Mouse (Mus musculus) hindbrain, embryonic 15.5 days (tissue): ENCODE measurements at regions not wholly inside any gene's neighbourhood (a gene's known extent, or its start where the extent isn't known, plus 50 kb on each side); places are given as distances from the start of the nearest gene placed in this dataset.
"Not testable (repeated sequence)": the region's sequence is repeated elsewhere in the genome, so short reads cannot be mapped to it uniquely, and the experiment has no call there.

Experiments used
- ATAC-seq: fragments of 200-750 bp; cut with Nextera tagmentation; 2 replicates; pipeline ENCODE4 v1.8.0; 2017; ENCODE audit warnings: low read depth, moderate number of reproducible peaks, moderate TSS enrichment; ENCODE audit not compliant: low FRiP score
- H3K27ac ChIP-seq: fragments of 300-500 bp; sonication (generic); replicated peaks from 2 replicates; pipeline ENCODE4 v1.5.1; 2015; ENCODE audit warnings: mild to moderate bottlenecking, inconsistent platforms
- H3K27me3 ChIP-seq: fragments of 300-500 bp; sonication (generic); 2 replicates; pipeline ENCODE4 v1.6.1; 2015; ENCODE audit warnings: control low read depth, inconsistent platforms
- H3K36me3 ChIP-seq: fragments of 300-500 bp; sonication (generic); 2 replicates; pipeline ENCODE4 v1.6.1; 2015; ENCODE audit warnings: control low read depth, inconsistent platforms
- H3K4me1 ChIP-seq: fragments of 300-500 bp; sonication (generic); replicated peaks from 2 replicates; pipeline ENCODE4 v1.6.1; 2015; ENCODE audit warnings: control low read depth, inconsistent platforms
- H3K4me2 ChIP-seq: fragments of 300-500 bp; sonication (generic); 2 replicates; pipeline ENCODE4 v1.6.1; 2015; ENCODE audit warnings: moderate library complexity, mild to moderate bottlenecking, inconsistent platforms
- H3K4me3 ChIP-seq: fragments of 300-500 bp; sonication (generic); 2 replicates; pipeline ENCODE4 v1.5.1; 2015; ENCODE audit warnings: mild to moderate bottlenecking, inconsistent platforms
- H3K9ac ChIP-seq: fragments of 300-500 bp; sonication (generic); 2 replicates; pipeline ENCODE4 v1.6.1; 2015; ENCODE audit warnings: inconsistent platforms
- H3K9me3 ChIP-seq: fragments of 300-500 bp; sonication (generic); 2 replicates; pipeline ENCODE4 v1.6.1; 2016; ENCODE audit warnings: control low read depth, inconsistent platforms
- WGBS: fragments of 180-500 bp; shearing (Covaris S2); methylation state at CpG from one replicate; pipeline ENCODE4 v1.1.7; 2015; 5-methylcytosine and 5-hydroxymethylcytosine counted together

- peak; percentile 73 for ATAC-seq
- Histone ChIP-seq H3K4me2 (no peak overlapping the region), H3K27me3 (no peaks in the 10 kb centered on the region), H3K36me3 (no peaks in the 10 kb centered on the region), H3K9me3 (no peaks in the 10 kb centered on the region), H3K9ac (no peak overlapping the region), H3K4me3 (no peak overlapping the region), H3K27ac (no peak overlapping the region), H3K4me1 (no peaks in the 10 kb centered on the region)
These were observed 169.2 kb upstream of the Hddc2 start for GRCm38 (mm10) chr10:31143856-31144488.

DNA sequence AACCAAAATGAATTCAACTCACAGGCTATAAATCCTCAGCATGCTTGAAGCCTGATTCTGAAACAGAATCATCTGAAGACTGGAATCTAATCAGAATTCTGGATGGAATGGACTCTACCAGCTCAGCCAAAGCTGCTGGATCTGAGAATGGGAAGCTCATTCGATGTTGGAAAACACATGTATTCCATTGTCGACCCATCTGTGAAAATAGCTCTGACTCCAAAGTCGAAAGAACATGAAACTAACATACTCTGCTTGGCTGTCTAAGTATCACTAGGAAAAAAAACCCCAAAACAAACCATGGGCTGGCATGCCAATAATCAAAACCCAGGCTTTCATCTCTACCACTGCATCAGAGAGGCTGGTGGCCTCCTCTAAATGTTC lies 168.7 kb upstream of the Hddc2 start:
- Histone ChIP-seq H3K4me3 (no peak overlapping the region), H3K27me3 (no peaks in the 10 kb centered on the region), H3K9ac (no peak overlapping the region), H3K27ac (no peak overlapping the region), H3K4me2 (no peak overlapping the region), H3K4me1 (no peaks in the 10 kb centered on the region), H3K36me3 (no peaks in the 10 kb centered on the region), H3K9me3 (no peaks in the 10 kb centered on the region)
- no peak for ATAC-seq
- WGBS, result 78% methylated on average over 3 of the region's 3 CpGs

DNA sequence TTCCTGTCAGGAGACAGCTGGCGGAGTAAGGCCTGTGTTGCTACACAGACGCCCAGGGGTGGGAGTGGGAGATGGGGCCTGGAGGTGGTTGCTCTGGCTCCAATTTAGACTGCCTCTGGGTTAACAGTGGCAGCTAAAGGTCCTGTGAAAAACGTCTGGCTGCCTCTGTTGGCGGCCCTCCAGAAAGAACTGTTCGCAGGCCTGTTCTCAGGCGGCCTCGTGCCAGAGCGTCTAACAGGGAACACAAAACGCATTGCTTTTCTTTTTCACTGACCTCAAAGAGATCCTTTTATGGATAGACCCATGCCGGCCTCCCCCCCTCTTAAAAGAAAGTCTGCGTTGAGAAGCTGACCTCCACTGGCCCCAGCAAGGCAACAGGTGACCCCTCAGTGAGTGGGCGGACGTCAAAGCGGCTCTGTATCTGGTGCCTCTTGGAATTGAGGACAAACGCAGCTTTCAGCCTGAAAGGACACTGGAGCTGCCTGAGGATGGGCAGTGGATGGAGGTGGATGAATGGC lies 140.0 kb upstream of the Hddc2 start:
- WGBS, result 37% methylated on average over 15 of the region's 15 CpGs
- Histone ChIP-seq H3K9ac (no peak overlapping the region), H3K27me3 (no peaks in the 10 kb centered on the region), H3K9me3 (no peaks in the 10 kb centered on the region), H3K4me2 (no peak overlapping the region), H3K27ac (peak overlapping the region; percentile 57; the same call in 1 of the 2 replicates), H3K4me3 (no peak overlapping the region), H3K4me1 (peaks cover 10% of the 10 kb centered on the region), H3K36me3 (no peaks in the 10 kb centered on the region)
- ATAC-seq, result peak; percentile 94

DNA sequence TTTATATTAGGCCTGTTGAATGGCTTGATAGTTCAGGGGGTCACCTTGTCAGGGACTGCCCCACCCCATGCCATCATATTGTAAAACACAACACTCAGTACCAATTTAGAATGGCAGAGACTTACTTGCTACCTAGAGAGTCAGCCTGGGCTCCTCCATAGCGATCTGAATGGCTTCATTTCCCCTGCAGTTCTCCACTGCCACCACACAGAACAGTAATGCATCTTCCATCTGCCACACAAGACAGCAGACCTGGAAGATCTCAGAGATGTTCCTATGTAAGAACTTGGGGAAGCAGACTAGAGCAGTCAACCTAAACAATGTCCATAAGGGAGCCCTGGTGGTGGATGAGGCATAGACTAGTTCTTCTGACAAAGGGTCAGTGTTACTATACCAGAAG lies 123.6 kb upstream of the Hddc2 start:
- Histone ChIP-seq H3K9ac (no peak overlapping the region), H3K4me3 (no peak overlapping the region), H3K27ac (no peak overlapping the region), H3K4me1 (no peaks in the 10 kb centered on the region), H3K36me3 (no peaks in the 10 kb centered on the region), H3K27me3 (no peaks in the 10 kb centered on the region), H3K4me2 (no peak overlapping the region), H3K9me3 (no peaks in the 10 kb centered on the region)
- ATAC-seq, result no peak
- WGBS, result 47% methylated on average over 1 of the region's 1 CpGs

- H3K9ac ChIP-seq, H3K4me3 ChIP-seq, H3K9me3 ChIP-seq, ATAC-seq, H3K27me3 ChIP-seq, H3K36me3 ChIP-seq, H3K4me2 ChIP-seq, H3K4me1 ChIP-seq, H3K27ac ChIP-seq: not testable (repeated sequence)
- 93% methylated on average over 8 of the region's 8 CpGs for WGBS
These were observed 101.0 kb upstream of the Hddc2 start for GRCm38 (mm10) chr10:31212164-31212563.

GRCm38 (mm10) chr10:31212778-31213454 lies 100.3 kb upstream of the Hddc2 start:
- WGBS, result 80% methylated on average over 2 of the region's 2 CpGs
- no peak for ATAC-seq
- no peak overlapping the region for H3K4me2 ChIP-seq

GRCm38 (mm10) chr10:31221902-31222301 lies 91.3 kb upstream of the Hddc2 start:
- Histone ChIP-seq H3K4me2 (no peak overlapping the region), H3K4me1 (no peaks in the 10 kb centered on the region), H3K27me3 (no peaks in the 10 kb centered on the region), H3K9me3 (no peaks in the 10 kb centered on the region), H3K36me3 (no peaks in the 10 kb centered on the region), H3K27ac (no peak overlapping the region), H3K4me3 (no peak overlapping the region), H3K9ac (no peak overlapping the region)
- WGBS, result 69% methylated on average over 1 of the region's 1 CpGs
- no peak for ATAC-seq

More at GRCm38 (mm10) chr10:31212778-31213454, 100.3 kb upstream of the Hddc2 start:
- no peak overlapping the region for H3K9ac ChIP-seq
- H3K4me1 ChIP-seq, result no peaks in the 10 kb centered on the region
- no peaks in the 10 kb centered on the region for H3K27me3 ChIP-seq
- H3K36me3 ChIP-seq, result no peaks in the 10 kb centered on the region
- H3K9me3 ChIP-seq, result no peaks in the 10 kb centered on the region
- no peak overlapping the region for H3K4me3 ChIP-seq
- H3K27ac ChIP-seq, result no peak overlapping the region

DNA sequence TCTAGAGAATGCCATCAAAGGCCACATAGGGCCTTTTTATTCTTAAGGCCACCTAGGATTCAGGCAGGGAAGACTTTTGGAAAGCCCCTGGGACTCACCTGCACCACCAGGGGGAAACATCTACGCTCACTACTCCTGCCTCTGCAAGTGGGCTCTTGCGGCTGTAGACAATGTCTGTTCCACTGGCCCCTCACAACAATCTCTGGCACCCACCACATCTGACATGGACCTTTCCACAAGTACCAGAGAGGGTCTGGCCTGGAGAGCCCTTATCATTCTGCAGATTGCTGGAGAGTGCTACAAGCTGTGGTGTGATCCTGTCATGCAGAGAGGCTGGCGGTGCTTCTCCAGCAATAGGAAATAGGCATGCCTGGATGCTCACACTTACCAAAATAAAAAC lies 84.1 kb upstream of the Hddc2 start:
- H3K4me1 ChIP-seq, result no peaks in the 10 kb centered on the region
- no peak overlapping the region for H3K27ac ChIP-seq
- H3K9me3 ChIP-seq, result no peaks in the 10 kb centered on the region
- H3K9ac ChIP-seq, result no peak overlapping the region
- 96% methylated on average over 3 of the region's 3 CpGs for WGBS
- H3K4me2 ChIP-seq, result no peak overlapping the region
- ATAC-seq, result no peak
- no peaks in the 10 kb centered on the region for H3K27me3 ChIP-seq
- no peaks in the 10 kb centered on the region for H3K36me3 ChIP-seq
- H3K4me3 ChIP-seq, result no peak overlapping the region

- H3K27ac ChIP-seq, result no peak overlapping the region
- 71% methylated on average over 3 of the region's 3 CpGs for WGBS
- no peak overlapping the region for H3K9ac ChIP-seq
- ATAC-seq, result no peak
- H3K36me3 ChIP-seq, result no peaks in the 10 kb centered on the region
- H3K4me2 ChIP-seq, result no peak overlapping the region
- no peak overlapping the region for H3K4me3 ChIP-seq
- H3K9me3 ChIP-seq, result no peaks in the 10 kb centered on the region
- no peaks in the 10 kb centered on the region for H3K4me1 ChIP-seq
- H3K27me3 ChIP-seq, result no peaks in the 10 kb centered on the region
These were observed 70.7 kb upstream of the Hddc2 start for GRCm38 (mm10) chr10:31242442-31242966.

DNA sequence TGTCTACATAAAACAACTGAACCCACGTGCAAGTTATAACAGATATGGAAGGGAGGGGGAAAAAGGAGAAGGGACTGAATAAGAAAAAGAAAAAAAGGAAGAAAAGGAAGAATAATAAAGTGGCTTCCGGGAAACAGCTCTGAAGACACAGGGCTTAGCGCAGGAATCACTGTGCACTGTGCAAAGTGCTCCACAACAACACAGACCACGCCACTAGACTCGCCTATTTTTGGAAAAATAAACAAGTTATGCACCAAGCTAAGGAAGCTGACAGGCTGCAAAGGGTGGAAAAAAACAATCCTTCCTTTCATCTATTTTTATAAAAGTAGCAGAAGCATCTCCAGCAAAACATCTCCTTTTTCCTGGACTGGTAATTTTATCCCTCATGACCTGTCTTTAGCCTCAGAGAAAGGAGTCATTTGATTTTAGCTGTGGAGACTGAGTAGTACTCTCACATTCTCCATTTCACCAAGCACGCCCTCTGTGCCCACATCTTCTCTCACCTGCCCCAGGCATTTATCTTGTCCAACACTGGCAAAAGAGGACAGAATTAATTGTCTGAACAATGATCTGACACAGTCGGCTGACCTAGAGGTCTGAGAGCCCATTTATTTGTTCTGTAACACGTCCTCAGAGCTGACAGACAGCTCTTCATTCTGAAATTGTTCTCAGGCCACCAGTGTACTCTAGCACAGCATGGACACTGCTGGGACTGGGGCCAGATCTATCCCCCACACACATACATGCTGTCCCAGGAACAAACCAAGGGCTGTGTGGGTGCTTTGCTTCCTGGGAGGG lies 60.4 kb upstream of the Hddc2 start:
- Histone ChIP-seq H3K4me2 (no peak overlapping the region), H3K36me3 (no peaks in the 10 kb centered on the region), H3K9ac (no peak overlapping the region), H3K9me3 (no peaks in the 10 kb centered on the region), H3K27ac (no peak overlapping the region), H3K27me3 (no peaks in the 10 kb centered on the region), H3K4me1 (no peaks in the 10 kb centered on the region), H3K4me3 (no peak overlapping the region)
- ATAC-seq, result peak; percentile 71; the same call in 1 of the 2 replicates
- 53% methylated on average over 8 of the region's 8 CpGs for WGBS

- no peaks in the 10 kb centered on the region for H3K4me1 ChIP-seq
- 73% methylated on average over 1 of the region's 1 CpGs for WGBS
- H3K27me3 ChIP-seq, result no peaks in the 10 kb centered on the region
- H3K4me2 ChIP-seq, result no peak overlapping the region
- no peaks in the 10 kb centered on the region for H3K9me3 ChIP-seq
- no peak overlapping the region for H3K27ac ChIP-seq
- no peak overlapping the region for H3K4me3 ChIP-seq
- H3K36me3 ChIP-seq, result no peaks in the 10 kb centered on the region
- no peak overlapping the region for H3K9ac ChIP-seq
- no peak for ATAC-seq
These were observed 56.2 kb upstream of the Hddc2 start for GRCm38 (mm10) chr10:31256934-31257333.

DNA sequence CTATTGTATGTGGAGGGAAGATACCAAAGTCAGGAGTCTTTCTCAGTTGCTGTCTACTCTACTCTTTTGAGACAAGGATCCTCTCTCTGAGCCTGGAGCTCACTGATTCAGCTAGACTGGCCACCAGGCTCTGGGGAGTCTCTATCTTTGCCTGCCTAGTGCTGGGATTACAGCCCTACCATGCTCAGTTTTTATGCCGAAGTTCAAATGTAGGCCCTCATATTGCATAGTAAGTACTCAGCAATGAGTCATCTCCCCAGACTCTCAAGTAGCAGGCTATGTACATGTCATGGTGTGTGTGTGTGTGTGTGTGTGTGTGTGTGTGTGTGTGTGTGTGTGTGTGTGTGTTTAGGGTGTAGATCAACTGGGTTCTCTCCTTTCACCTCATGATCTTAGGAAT lies 55.6 kb upstream of the Hddc2 start:
- no peak for ATAC-seq
- Histone ChIP-seq H3K9me3 (no peaks in the 10 kb centered on the region), H3K9ac (no peak overlapping the region), H3K27ac (no peak overlapping the region), H3K27me3 (no peaks in the 10 kb centered on the region), H3K4me1 (no peaks in the 10 kb centered on the region), H3K36me3 (no peaks in the 10 kb centered on the region), H3K4me3 (no peak overlapping the region), H3K4me2 (no peak overlapping the region)
- 90% methylated on average over 1 of the region's 1 CpGs for WGBS
